Mouse (Mus musculus) ovary, postnatal 10 days (tissue): Measurements from ENCODE around the gene Usp36.

Experiments
- DNase-seq: peaks from one replicate; pipeline ENCODE4 v3.0.0; 2022; ENCODE audit warnings: low spot score

Usp36 gene

DNA sequence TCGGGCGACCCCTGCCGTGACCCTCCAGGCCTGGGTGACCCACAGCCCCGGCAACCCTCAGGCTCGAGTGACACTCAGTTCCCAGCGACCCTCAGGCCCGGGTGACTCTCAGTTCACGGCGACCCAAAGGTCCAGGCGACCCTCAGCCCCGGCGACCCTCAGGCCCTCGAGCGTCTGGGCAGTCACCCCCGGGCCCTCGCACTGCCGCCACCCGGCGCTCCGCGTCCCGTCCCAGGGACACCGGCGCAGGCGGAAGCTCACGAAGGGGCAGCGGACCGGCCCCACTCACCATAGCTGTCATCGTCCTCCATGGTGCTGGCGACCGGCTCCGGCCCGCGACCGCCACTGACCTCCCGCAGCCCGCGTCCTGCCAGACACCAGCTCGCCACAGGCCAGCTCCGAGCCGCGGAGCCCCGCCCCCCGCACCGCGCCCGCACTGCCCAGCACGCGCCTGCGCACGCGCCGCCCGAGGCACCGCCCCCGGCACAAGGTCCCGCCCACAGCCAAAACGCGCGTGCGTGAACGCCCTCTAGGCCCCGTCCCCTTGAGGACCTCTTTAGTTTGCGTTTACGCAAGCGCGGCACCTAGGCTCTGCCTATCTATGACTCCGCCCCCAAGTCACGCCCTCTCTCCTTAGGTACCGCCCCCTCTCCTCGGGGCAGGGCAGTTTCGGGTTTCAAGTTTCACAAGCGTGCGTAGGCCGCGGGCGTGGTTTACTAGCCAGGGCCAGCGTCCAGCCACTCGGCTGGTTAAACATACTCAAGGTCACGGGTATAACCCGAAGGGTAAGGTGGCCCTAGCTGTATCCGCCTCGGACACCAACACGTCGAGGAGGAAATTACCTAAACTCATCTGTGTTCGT lies 41.7 kb downstream of the Usp36 start, which contains the start of gene Cyth1:
TSS of gene Cyth1 (minus strand) at position 443 of the 862 bp plus-strand sequence.
- DNase-seq: peak; percentile 98

DNA sequence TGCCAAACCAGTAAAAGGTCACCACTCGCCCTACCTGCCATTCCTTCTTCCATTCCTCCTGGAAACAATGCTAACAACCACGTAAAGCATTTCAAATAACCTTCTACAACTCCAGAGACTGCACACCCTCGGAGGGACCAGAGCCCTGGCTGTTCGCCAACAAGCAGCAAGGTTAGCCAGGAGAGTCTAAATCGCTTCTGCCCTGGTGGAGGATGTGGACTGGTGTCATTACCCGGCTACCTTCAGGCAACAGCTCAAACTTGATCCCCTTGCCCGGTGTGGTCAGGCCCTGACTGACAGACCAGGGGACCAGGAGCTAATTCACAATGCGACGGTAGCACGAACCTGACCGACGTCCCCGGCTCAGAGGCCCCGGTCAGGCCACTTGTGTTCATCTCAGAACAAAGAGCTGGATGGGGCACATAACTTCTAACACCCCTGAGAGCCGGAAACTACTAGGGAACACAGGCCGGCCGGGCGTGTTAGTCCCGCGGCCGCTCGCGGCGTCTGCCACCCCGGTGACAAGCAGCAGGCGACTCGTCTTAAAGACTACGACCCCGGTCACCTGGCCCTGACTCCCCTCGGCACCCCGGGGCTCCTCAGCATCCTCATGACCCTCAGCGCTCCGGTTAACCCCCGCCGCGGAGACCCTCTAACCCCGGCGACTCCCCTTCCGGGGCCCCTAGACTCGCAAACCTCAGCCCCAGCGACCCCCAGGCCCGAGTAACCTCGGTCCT lies 42.5 kb downstream of the Usp36 start:
- peak; percentile 35 for DNase-seq

DNA sequence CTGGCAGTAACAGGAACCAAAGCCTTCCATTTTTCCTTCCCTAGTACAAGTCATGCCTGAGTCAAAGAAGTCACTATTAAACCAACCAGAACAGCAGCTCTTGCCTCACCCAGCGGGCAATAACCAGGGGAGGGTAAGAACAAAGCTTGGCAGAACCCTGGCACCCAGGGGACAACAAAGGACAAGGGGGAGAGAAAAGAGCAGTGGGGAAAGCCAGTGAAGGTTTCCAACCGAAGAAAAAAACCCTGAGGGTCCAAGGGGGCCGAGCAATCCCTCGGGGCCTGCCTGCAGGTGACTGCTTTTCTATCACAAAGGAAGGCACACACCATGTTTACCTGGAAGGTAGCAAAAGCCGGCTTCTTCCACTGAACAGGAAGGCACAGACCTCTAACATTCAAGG lies 43.3 kb downstream of the Usp36 start:
- DNase-seq: no peak

DNA sequence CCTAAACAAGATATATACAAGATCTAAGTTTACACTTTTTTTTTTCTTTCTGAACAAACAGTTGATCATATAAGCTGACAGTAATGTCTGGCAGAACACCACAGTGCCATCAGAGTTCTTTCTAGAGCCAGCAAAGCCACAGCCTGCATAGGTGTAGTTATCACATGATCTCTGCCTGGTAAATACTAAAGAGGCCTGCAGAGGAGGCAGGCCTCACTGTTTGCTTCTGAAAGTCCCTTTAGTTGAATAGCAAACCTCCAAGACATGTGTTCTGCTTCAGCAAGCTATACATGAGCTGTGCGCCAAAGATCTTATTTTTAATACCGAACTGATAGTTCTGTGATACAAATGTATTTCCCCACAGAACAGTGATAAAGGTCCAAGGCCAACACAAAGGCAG lies 44.9 kb downstream of the Usp36 start:
- DNase-seq: no peak

GRCm38 (mm10) chr11:118243627-118244261 lies 46.3 kb downstream of the Usp36 start:
- DNase-seq: no peak

DNA sequence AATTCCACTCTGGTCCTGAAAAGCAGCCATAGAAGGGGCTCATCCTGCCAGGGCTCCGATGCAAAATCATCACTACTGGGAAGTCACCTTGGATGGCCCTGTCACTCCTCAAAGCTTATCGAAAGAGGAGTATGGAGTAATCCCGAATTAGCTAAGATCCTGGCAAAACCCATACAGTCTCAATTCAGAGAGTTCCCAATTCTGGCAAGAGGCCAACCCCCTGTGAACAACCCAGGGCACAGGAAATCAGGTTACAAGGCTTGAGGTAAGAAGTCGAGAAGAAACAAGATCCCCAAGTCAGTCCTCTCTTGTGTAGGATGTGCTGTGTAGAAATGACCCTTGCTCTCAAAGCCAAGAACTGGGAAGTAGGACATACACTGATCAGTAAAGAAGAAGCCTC lies 47.5 kb downstream of the Usp36 start:
- no peak for DNase-seq

DNA sequence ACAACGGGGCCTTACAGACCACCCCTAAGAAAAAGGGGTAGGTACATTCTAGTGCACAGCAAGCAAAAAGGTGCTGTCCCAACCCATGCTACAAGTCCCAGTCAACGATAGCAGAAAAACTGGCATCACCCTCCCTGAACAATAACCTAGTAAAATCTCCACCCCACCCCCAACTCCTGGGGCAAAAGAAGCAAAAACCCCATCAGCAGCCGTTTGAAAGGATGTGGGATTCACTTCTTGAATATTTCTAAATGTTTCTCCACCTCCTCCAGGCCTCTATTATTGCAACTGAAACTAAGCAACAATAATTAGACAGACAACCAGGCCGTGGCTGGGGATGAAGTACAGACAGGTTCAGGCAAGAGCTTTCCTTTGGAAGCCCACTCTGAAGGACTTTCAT lies 49.7 kb downstream of the Usp36 start:
- no peak for DNase-seq

GRCm38 (mm10) chr11:118239281-118240198 lies 50.5 kb downstream of the Usp36 start:
- DNase-seq: no peak

GRCm38 (mm10) chr11:118236520-118237190 lies 53.4 kb downstream of the Usp36 start:
- no peak for DNase-seq

DNA sequence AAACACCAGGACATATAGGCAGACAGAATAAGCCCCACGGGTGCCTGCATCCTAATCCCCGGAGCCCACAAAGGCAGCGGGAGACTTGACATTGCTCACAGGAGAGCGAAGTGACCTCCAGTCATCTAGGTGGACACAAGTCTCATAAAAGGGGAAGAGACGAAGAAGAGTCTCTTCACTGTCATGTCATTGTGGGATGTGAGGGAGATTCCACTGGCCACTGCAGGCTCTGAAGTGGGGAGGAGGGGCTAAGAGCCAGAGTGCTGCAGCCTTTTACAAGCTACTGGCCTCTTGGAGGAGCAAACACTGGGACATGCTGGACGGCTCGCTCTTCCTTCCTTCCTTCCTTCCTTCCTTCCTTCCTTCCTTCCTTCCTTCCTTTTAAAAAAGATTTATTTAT lies 55.1 kb downstream of the Usp36 start:
- DNase-seq: no peak

DNA sequence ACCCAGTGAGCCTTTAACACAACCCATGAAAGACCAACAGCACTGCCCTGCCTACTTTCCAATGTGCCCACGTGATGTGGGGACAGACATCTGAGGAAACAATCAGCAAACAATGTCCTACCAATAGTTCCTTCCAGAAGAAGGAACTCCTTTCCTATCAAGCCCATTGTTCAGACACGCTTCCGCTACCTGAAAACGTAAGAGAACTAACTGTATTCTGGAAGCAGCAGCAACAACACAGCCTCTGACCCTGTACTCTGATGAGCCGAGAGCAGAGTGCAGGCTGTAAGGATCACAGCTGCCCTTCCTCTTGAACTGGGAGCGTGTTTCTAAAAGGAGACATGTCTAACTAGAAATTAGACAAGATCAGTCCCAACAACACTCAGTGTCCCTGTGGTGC lies 55.5 kb downstream of the Usp36 start:
- DNase-seq: no peak

- no peak for DNase-seq
Measured at GRCm38 (mm10) chr11:118233924-118234323, 56.1 kb downstream of the Usp36 start.

GRCm38 (mm10) chr11:118232314-118232831 lies 57.7 kb downstream of the Usp36 start:
- DNase-seq: no peak

DNA sequence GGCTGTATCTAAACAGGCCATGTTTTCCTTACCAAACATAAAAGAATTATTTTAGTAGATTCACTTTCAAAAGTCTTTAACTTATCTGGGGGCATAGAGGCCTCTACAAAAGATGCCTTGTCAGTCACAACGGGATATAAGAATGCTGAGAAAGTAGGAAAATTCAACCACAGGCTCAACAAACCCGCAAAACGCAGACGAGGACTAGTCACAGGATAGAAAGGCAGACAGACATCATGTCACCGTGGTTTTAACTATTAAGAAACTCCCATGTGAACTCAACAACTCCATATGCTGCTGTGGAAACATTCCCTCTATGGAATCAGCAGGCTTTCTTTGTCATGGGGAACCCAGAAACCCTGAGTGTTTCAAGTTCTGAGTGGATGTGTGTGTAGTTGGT lies 60.1 kb downstream of the Usp36 start:
- no peak for DNase-seq

DNA sequence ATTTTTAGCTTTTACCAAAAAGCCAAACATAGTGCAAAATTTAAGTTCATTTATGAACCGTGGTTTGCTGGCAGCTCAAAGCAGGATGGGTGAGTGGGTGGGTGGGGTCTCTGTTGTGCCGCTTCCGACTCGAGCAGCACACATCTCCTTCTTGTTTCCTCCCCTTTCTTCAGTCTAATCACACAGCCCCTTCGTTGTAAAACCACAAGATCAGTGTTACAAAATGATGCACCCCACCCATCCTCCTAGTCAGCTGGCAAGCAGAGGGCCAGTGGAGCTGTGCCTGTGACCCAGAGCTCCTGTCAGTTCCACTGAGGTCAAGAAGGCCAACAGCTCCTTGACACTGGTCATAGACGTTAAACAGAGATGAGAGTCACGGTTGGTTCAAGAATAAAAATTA lies 62.4 kb downstream of the Usp36 start:
- DNase-seq: no peak

- DNase-seq: no peak
Measured at GRCm38 (mm10) chr11:118226850-118227249, 63.2 kb downstream of the Usp36 start.

GRCm38 (mm10) chr11:118225862-118226261 lies 64.2 kb downstream of the Usp36 start:
- no peak for DNase-seq

- no peak for DNase-seq
Measured at GRCm38 (mm10) chr11:118225056-118225836, 64.8 kb downstream of the Usp36 start.

- no peak for DNase-seq
Measured at GRCm38 (mm10) chr11:118223416-118224067, 66.5 kb downstream of the Usp36 start.

DNA sequence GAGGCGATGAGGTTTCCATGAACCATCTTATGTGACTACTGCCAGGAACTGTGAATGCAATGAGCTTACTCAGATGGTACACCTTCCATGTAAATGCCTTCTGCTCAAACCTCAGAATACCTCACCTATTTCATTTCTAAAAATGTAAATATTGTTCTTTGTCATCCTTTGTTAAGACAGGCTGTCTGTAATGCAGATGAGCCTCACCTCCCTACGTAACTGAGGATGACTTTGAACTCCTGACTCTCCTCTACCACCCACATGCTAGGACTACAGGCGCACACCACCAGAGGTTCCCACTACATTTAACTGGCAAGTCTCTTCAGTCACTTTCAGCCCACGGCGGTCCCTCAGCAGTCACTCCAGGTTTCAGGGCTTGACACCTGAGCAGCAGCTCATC lies 67.1 kb downstream of the Usp36 start:
- DNase-seq: no peak
